Mouse (Mus musculus) brain, adult 2 months (tissue): ENCODE results near the gene Keg1.

Experiments
- DNase-seq: peaks from one replicate; pipeline ENCODE4 v3.0.0; 2011; ENCODE audit warnings: low read depth, low spot score

The Keg1 gene

DNA sequence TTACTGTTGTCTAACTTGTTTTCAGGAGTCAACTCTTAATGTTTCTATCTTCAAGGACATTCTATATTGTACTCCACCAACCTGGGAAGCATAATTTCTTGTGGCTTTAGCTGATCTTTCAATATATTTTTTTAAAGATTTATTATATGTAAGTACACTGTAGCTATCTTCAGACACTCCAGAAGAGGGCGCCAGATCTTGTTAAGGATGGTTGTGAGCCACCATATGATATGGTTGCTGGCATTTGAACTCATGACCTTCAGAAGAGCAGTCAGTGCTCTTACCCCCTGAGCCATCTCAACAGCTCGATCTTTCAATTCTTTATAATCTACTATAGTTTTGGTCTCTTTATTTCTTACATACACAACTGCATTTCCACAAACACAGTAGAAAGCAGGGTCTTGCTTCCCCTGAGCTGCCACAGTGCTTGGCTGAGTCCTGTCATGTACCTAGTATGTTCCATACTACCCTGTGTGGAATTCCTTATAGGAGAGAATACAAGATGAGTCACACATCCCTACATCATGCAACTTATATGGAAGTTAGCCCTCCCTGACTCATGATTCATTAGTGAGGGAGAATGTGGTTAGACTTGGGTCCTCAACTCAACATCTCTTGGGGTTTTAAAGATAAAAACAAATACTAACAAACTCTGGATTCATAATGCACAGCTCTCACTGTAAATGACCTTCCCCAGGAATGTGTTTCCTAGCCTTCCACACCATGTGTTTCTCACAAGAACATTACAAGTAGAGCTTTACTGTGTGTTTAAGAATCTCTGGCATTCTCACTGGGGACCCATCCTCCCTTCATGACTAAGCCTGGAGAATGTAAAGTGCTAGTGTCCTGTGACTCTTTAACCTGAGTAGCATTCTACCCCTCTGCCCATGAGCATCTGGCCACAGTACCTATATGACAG lies 66.9 kb downstream of the Keg1 start:
- DNase-seq = no peak

DNA sequence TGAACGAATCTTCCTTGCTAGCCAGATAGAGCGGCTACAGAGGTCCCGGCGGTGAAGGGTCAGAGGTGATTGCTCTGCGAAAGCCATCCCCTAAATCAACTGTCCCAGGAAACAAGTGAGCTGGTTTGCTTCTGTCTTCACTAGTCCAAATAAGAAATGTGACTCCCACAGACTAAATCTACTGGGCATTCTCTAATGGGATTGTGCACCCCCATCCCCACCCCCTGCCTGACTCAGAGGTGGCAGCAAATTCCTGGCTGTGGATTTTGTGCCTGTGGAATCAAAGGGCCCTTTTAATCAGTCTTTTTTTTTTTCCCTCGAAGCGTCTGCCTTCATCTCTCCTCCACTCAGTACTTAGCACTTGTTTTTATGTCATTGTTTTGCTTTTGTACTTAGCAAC lies 69.7 kb downstream of the Keg1 start, which contains the start of gene Cntf:
Gene Cntf (minus strand): TSS at position 325 of the 400 bp plus-strand sequence.
- no peak for DNase-seq
